In the genomic region with DNA sequence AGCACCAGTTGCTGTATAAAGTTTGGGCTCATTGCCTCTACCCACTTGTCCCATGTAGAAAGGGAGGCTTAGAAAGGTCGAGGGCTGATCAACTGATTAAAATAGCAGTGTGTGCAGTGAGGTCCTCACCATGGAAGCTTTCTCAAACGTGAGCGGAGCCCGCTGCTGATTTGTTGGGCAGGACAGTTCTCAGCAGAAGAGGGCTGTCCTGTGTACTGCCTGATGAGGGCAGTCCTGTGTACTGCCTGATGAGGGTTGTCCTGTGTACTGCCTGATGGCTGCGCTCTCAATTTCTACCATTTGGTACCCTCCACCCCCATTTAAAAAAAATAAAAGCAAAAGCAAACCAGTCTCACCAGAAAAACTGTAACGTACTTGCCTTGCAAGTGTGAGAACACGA, we compare ENCODE assay signal across 9 mouse cellular contexts.
DNase-seq lines count a peak whose midpoint lies in the region; ATAC-seq and TF ChIP-seq lines count a peak whose summit lies in the region.
"Had no signal": no experiment of that assay in that cellular context is flagged by ENCODE, and none has a peak within 500 bp of the region (broad histone marks: within the 10 kb centered on the region; RNA-seq: fewer than 3 reads in every experiment).

No protein-coding gene starts in this region.

- no peak for ATAC-seq in kidney, embryonic 16.5 days (ENCODE audit: low FRiP score, low TSS enrichment)
- ATAC-seq in activated CD4-positive, CD25-positive, alpha-beta regulatory T cell, adult 4 months, result peak; percentile 91
- ATAC-seq in intestine, embryonic 15.5 days, result peak; percentile 72

- intact Hi-C loops in left cerebral cortex, postnatal 36 days (cut with DNase I), result no loop called here

- no peak for TF ChIP-seq CTCF in olfactory bulb, adult 2 months (IDR thresholded peaks at IDR 0.05; ENCODE audit: insufficient read depth, low read depth, low read length)

- no peak for DNase-seq in kidney, adult 18-20 months
- no peak for DNase-seq in left cerebral cortex, postnatal 36 days (ENCODE audit: low spot score in 2 of 2)
- DNase-seq in cerebellum, postnatal 4 days (ENCODE audit: low spot score in 2 of 2), result no peak
- no peak for DNase-seq in spleen, postnatal 36 days (ENCODE audit: low spot score in 2 of 2)

- H3K9ac ChIP-seq in kidney, embryonic 16.5 days (replicated peaks; ENCODE audit: low read length), result no peak overlapping the region
- no peak overlapping the region for H3K9ac ChIP-seq in intestine, embryonic 15.5 days
- H3K9ac ChIP-seq: liver, embryonic 15.5 days had no signal

- no peak overlapping the region for H3K4me3 ChIP-seq in kidney, embryonic 16.5 days (ENCODE audit: low read length)
- H3K4me3 ChIP-seq in intestine, embryonic 15.5 days (replicated peaks), result no peak overlapping the region
- H3K4me3 ChIP-seq in olfactory bulb, adult 2 months (ENCODE audit: insufficient read depth, low read depth, low read length), result no peak overlapping the region
- H3K4me3 ChIP-seq: liver, embryonic 15.5 days had no signal

- TF ChIP-seq POLR2A in olfactory bulb, adult 2 months (IDR thresholded peaks at IDR 0.05; ENCODE audit: insufficient read depth, low read depth, low read length), result no peak

- H3K27me3 ChIP-seq in kidney, embryonic 16.5 days (ENCODE audit: insufficient read depth, low read length), result peaks cover 77% of the 10 kb centered on the region
- H3K27me3 ChIP-seq in intestine, embryonic 15.5 days (replicated peaks), result peaks cover 4% of the 10 kb centered on the region; the same call in 1 of the 2 replicates

- no peaks in the 10 kb centered on the region for H3K9me3 ChIP-seq in kidney, embryonic 16.5 days (ENCODE audit: low read length)
- no peaks in the 10 kb centered on the region for H3K9me3 ChIP-seq in intestine, embryonic 15.5 days
- H3K9me3 ChIP-seq: liver, embryonic 15.5 days had no signal

- H3K27ac ChIP-seq in kidney, embryonic 16.5 days (ENCODE audit: low read length), result no peak overlapping the region
- H3K27ac ChIP-seq in intestine, embryonic 15.5 days, result peak overlapping the region; percentile 66
- peak overlapping the region; percentile 4; the same call in 1 of the 2 replicates for H3K27ac ChIP-seq in olfactory bulb, adult 2 months (ENCODE audit: insufficient read depth, low read depth, low read length)
- H3K27ac ChIP-seq: liver, embryonic 15.5 days had no signal

- peaks cover 19% of the 10 kb centered on the region for H3K4me1 ChIP-seq in kidney, embryonic 16.5 days (ENCODE audit: insufficient read depth, low read length)
- H3K4me1 ChIP-seq in intestine, embryonic 15.5 days (replicated peaks), result peaks cover 22% of the 10 kb centered on the region
- peaks cover 19% of the 10 kb centered on the region for H3K4me1 ChIP-seq in olfactory bulb, adult 2 months (ENCODE audit: control insufficient read depth, insufficient read depth, low read length)

- WGBS in kidney, embryonic 16.5 days, result 35% methylated on average over 7 of the region's 7 CpGs
- 40% methylated on average over 7 of the region's 7 CpGs for WGBS in intestine, embryonic 15.5 days
- WGBS in olfactory bulb, adult 2 months, result 64% methylated on average over 7 of the region's 7 CpGs

- H3K4me2 ChIP-seq in kidney, embryonic 16.5 days (replicated peaks; ENCODE audit: low read depth, low read length), result peak overlapping the region; percentile 27
- H3K4me2 ChIP-seq in intestine, embryonic 15.5 days (replicated peaks), result peak overlapping the region; percentile 48
- H3K4me2 ChIP-seq: liver, embryonic 15.5 days had no signal

- H3K36me3 ChIP-seq in kidney, embryonic 16.5 days (ENCODE audit: insufficient read depth, low read length), result no peaks in the 10 kb centered on the region
- H3K36me3 ChIP-seq in intestine, embryonic 15.5 days, result no peaks in the 10 kb centered on the region
- H3K36me3 ChIP-seq: liver, embryonic 15.5 days had no signal
